Mouse (Mus musculus): ENCODE results near the gene E2f3. TPM values are rescaled to one million over a fixed set of nuclear protein-coding genes. Genes with fewer than 3 reads are reported as not detected.

Gene E2f3
- polyA plus RNA-seq, 2 experiments = 10.2 to 23.6 TPM

GRCm38 (mm10) chr13:29902676-29903075 lies 83.2 kb downstream of the E2f3 start:
- Histone ChIP-seq H3K4me1 (ENCODE audit: control insufficient read depth, insufficient read depth, low read length) (no peaks in the 10 kb centered on the region), H3K9me3 (ENCODE audit: control insufficient read depth, low read length) (peaks cover 15% of the 10 kb centered on the region), H3K9ac (ENCODE audit: low read depth, low read length, severe bottlenecking) (no peak overlapping the region), H3K27me3 (ENCODE audit: control insufficient read depth, insufficient read depth, low read length) (no peaks in the 10 kb centered on the region), H3K36me3 (ENCODE audit: control insufficient read depth, insufficient read depth, low read length) (peaks cover 28% of the 10 kb centered on the region), H3K4me2 (replicated peaks; ENCODE audit: low read depth, low read length, severe bottlenecking) (no peak overlapping the region), H3K4me3 (replicated peaks; ENCODE audit: low read length) (no peak overlapping the region), H3K27ac (replicated peaks; ENCODE audit: low read depth, low read length) (no peak overlapping the region)
- DNase-seq (ENCODE audit: low spot score) (no peak), ATAC-seq (ENCODE audit: low FRiP score, low read depth) (no peak)
- no peak for TF ChIP-seq POLR2A (IDR thresholded peaks at IDR 0.05; ENCODE audit: borderline replicate concordance, extremely low read depth, insufficient read depth, insufficient read length)
- WGBS = 88% methylated on average over 1 of the region's 1 CpGs

- no peak for TF ChIP-seq POLR2A (IDR thresholded peaks at IDR 0.05; ENCODE audit: borderline replicate concordance, extremely low read depth, insufficient read depth, insufficient read length)
- H3K27ac ChIP-seq (replicated peaks; ENCODE audit: low read depth, low read length) = no peak overlapping the region
- ATAC-seq (ENCODE audit: low FRiP score, low read depth) = no peak
Measured at GRCm38 (mm10) chr13:29901641-29902040, 84.2 kb downstream of the E2f3 start.

GRCm38 (mm10) chr13:29866780-29867179 lies 119.1 kb downstream of the E2f3 start:
- H3K27me3 ChIP-seq (ENCODE audit: control insufficient read depth, insufficient read depth, low read length) = no peaks in the 10 kb centered on the region
- no peak overlapping the region for H3K27ac ChIP-seq (replicated peaks; ENCODE audit: low read depth, low read length)
- TF ChIP-seq POLR2A (IDR thresholded peaks at IDR 0.05; ENCODE audit: borderline replicate concordance, extremely low read depth, insufficient read depth, insufficient read length) = no peak
- no peak overlapping the region for H3K4me3 ChIP-seq (replicated peaks; ENCODE audit: low read length)
- 0 out of 2 replicates have a peak, but pooled peaks cover 2% of the 10 kb centered on the region for H3K4me1 ChIP-seq (ENCODE audit: control insufficient read depth, insufficient read depth, low read length)
- H3K4me2 ChIP-seq (replicated peaks; ENCODE audit: low read depth, low read length, severe bottlenecking) = no peak overlapping the region
- H3K9me3 ChIP-seq (ENCODE audit: control insufficient read depth, low read length) = no peaks in the 10 kb centered on the region
- DNase-seq (ENCODE audit: low spot score) = no peak
- 88% methylated on average over 3 of the region's 3 CpGs for WGBS
- no peak for ATAC-seq (ENCODE audit: low FRiP score, low read depth)
- no peaks in the 10 kb centered on the region for H3K36me3 ChIP-seq (ENCODE audit: control insufficient read depth, insufficient read depth, low read length)
- H3K9ac ChIP-seq (ENCODE audit: low read depth, low read length, severe bottlenecking) = no peak overlapping the region

More at GRCm38 (mm10) chr13:29901641-29902040, 84.2 kb downstream of the E2f3 start:
- Histone ChIP-seq H3K4me2 (replicated peaks; ENCODE audit: low read depth, low read length, severe bottlenecking) (no peak overlapping the region), H3K4me3 (replicated peaks; ENCODE audit: low read length) (no peak overlapping the region), H3K9me3 (ENCODE audit: control insufficient read depth, low read length) (peaks cover 15% of the 10 kb centered on the region), H3K9ac (ENCODE audit: low read depth, low read length, severe bottlenecking) (no peak overlapping the region), H3K27me3 (ENCODE audit: control insufficient read depth, insufficient read depth, low read length) (no peaks in the 10 kb centered on the region), H3K36me3 (ENCODE audit: control insufficient read depth, insufficient read depth, low read length) (peaks cover 18% of the 10 kb centered on the region), H3K4me1 (ENCODE audit: control insufficient read depth, insufficient read depth, low read length) (no peaks in the 10 kb centered on the region)
- WGBS = 79% methylated on average over 4 of the region's 4 CpGs
- DNase-seq (ENCODE audit: low spot score) = no peak

GRCm38 (mm10) chr13:29864331-29864730 lies 121.5 kb downstream of the E2f3 start:
- 0 out of 2 replicates have a peak, but pooled peaks cover 2% of the 10 kb centered on the region for H3K4me1 ChIP-seq (ENCODE audit: control insufficient read depth, insufficient read depth, low read length)
- H3K9ac ChIP-seq (ENCODE audit: low read depth, low read length, severe bottlenecking) = no peak overlapping the region
- H3K27me3 ChIP-seq (ENCODE audit: control insufficient read depth, insufficient read depth, low read length) = no peaks in the 10 kb centered on the region
- no peaks in the 10 kb centered on the region for H3K36me3 ChIP-seq (ENCODE audit: control insufficient read depth, insufficient read depth, low read length)
- no peak overlapping the region for H3K4me3 ChIP-seq (replicated peaks; ENCODE audit: low read length)
- no peak overlapping the region for H3K4me2 ChIP-seq (replicated peaks; ENCODE audit: low read depth, low read length, severe bottlenecking)
- no peaks in the 10 kb centered on the region for H3K9me3 ChIP-seq (ENCODE audit: control insufficient read depth, low read length)
- TF ChIP-seq POLR2A (IDR thresholded peaks at IDR 0.05; ENCODE audit: borderline replicate concordance, extremely low read depth, insufficient read depth, insufficient read length) = no peak
- no peak for ATAC-seq (ENCODE audit: low FRiP score, low read depth)
- no peak overlapping the region for H3K27ac ChIP-seq (replicated peaks; ENCODE audit: low read depth, low read length)
- WGBS = 52% methylated on average over 6 of the region's 6 CpGs
- no peak for DNase-seq (ENCODE audit: low spot score)

GRCm38 (mm10) chr13:29860087-29860486 lies 125.8 kb downstream of the E2f3 start:
- ATAC-seq (ENCODE audit: low FRiP score, low read depth) (no peak), DNase-seq (ENCODE audit: low spot score) (no peak)
- Histone ChIP-seq H3K36me3 (ENCODE audit: control insufficient read depth, insufficient read depth, low read length) (no peaks in the 10 kb centered on the region), H3K4me1 (ENCODE audit: control insufficient read depth, insufficient read depth, low read length) (0 out of 2 replicates have a peak, but pooled peaks cover 2% of the 10 kb centered on the region), H3K9ac (ENCODE audit: low read depth, low read length, severe bottlenecking) (no peak overlapping the region), H3K27ac (replicated peaks; ENCODE audit: low read depth, low read length) (no peak overlapping the region), H3K4me2 (replicated peaks; ENCODE audit: low read depth, low read length, severe bottlenecking) (no peak overlapping the region), H3K4me3 (replicated peaks; ENCODE audit: low read length) (no peak overlapping the region), H3K27me3 (ENCODE audit: control insufficient read depth, insufficient read depth, low read length) (no peaks in the 10 kb centered on the region), H3K9me3 (ENCODE audit: control insufficient read depth, low read length) (no peaks in the 10 kb centered on the region)
- no peak for TF ChIP-seq POLR2A (IDR thresholded peaks at IDR 0.05; ENCODE audit: borderline replicate concordance, extremely low read depth, insufficient read depth, insufficient read length)
- 56% methylated on average over 2 of the region's 2 CpGs for WGBS

GRCm38 (mm10) chr13:29857436-29857835 lies 128.4 kb downstream of the E2f3 start:
- Histone ChIP-seq H3K9me3 (ENCODE audit: control insufficient read depth, low read length) (no peaks in the 10 kb centered on the region), H3K27me3 (ENCODE audit: control insufficient read depth, insufficient read depth, low read length) (no peaks in the 10 kb centered on the region), H3K9ac (ENCODE audit: low read depth, low read length, severe bottlenecking) (no peak overlapping the region), H3K27ac (replicated peaks; ENCODE audit: low read depth, low read length) (no peak overlapping the region), H3K4me1 (ENCODE audit: control insufficient read depth, insufficient read depth, low read length) (peaks cover 4% of the 10 kb centered on the region; the same call in 1 of the 2 replicates), H3K4me3 (replicated peaks; ENCODE audit: low read length) (no peak overlapping the region), H3K36me3 (ENCODE audit: control insufficient read depth, insufficient read depth, low read length) (no peaks in the 10 kb centered on the region), H3K4me2 (replicated peaks; ENCODE audit: low read depth, low read length, severe bottlenecking) (no peak overlapping the region)
- DNase-seq (ENCODE audit: low spot score) (peak; percentile 63), ATAC-seq (ENCODE audit: low FRiP score, low read depth) (peak; percentile 51; the same call in 1 of the 2 replicates)
- TF ChIP-seq POLR2A (IDR thresholded peaks at IDR 0.05; ENCODE audit: borderline replicate concordance, extremely low read depth, insufficient read depth, insufficient read length) = no peak
- 19% methylated on average over 4 of the region's 4 CpGs for WGBS

Other genes with a start within 250 kb of the E2f3 start
- 8.7 and 10.8 TPM in 2 replicates for gene Cdkal1, start 130.4 kb downstream of the E2f3 start, polyA plus RNA-seq (2012; rRNA removed)
- gene Cdkal1, start 130.4 kb downstream of the E2f3 start, polyA plus RNA-seq (2014; fragmentation: Nextera tagmentation; extraction: Ambion mirVana) = 29.8 and 35.0 TPM in 2 replicates
- 5.7 TPM in 2 replicates for gene Mboat1, start 150.4 kb upstream of the E2f3 start, polyA plus RNA-seq (2012; rRNA removed)
- gene Mboat1, start 150.4 kb upstream of the E2f3 start, polyA plus RNA-seq (2014; fragmentation: Nextera tagmentation; extraction: Ambion mirVana) = 11.3 and 13.3 TPM in 2 replicates

Data from limb, embryonic 14.5 days (tissue).